Mouse (Mus musculus): Measurements from ENCODE around the gene Hadh.
A peak's percentile ranks its signal among the peaks of the same experiment; 100 is the strongest.

Gene Hadh

DNA sequence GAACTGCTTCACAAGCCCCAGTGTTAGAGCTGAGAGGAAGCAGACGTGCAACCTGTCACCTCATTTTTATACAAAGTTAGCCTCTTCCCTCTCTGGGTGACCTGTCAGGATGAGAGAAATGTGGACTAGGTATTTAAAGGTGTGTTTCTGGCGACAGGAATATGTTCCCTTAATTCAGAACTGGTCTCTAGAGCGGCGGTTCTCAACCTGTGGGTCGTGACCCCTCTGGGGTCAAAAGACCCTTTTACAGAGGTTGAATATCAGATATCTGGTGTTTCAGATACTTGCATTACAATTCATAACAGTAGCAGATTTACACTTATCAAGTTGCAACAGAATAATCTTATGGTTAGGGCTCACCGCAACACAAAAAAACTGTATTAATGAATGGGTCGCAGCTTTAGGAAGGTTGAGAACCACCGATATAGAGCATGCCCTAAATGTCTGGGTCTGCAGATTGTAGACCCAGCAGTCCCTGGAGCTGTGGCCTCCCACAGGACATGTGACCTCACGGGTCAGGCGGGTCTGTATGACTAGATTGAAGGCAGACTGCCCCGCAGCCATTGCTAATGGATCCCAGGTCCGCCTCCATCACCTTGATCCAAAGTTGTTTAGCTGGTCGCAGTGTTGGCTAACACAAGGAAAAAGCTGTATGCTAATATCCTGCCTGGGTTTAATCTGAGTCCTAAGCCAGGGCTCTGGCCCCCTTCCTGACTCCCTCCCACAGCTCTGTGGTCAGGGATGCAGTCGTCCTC lies 53.1 kb downstream of the Hadh start:
- no peak for DNase-seq (ENCODE audit: low spot score in 2 of 2)

GRCm38 (mm10) chr3:131214841-131215240 lies 57.1 kb downstream of the Hadh start:
- DNase-seq (ENCODE audit: low spot score in 2 of 2) = peak in 1 of 2 experiments; percentile 19

- no peak for DNase-seq (ENCODE audit: low spot score in 2 of 2)
These were observed 57.7 kb downstream of the Hadh start for GRCm38 (mm10) chr3:131214060-131214658.

DNA sequence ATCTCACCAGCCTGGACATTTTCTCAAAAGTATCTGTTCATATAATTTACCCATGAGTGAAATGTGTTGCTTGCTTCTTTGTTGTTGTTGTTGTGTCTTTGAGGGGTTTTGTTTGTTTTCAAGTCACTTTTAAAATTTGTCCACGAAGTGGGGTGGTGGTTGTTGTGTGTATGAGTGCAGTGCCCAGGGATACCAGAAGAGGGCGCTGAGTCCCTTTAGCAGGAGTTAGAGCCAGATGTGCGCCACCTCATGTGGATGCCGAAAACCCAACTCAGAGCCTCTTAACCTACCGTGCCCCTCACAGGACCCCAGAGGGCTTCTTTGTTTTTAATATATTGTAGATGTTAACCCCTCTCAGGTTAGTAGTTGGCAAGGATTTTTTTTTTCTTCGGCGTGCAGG lies 59.7 kb downstream of the Hadh start:
- DNase-seq (ENCODE audit: low spot score in 2 of 2) = no peak

- DNase-seq (ENCODE audit: low spot score in 2 of 2) = no peak
These were observed 63.5 kb downstream of the Hadh start for GRCm38 (mm10) chr3:131208265-131208891.

DNA sequence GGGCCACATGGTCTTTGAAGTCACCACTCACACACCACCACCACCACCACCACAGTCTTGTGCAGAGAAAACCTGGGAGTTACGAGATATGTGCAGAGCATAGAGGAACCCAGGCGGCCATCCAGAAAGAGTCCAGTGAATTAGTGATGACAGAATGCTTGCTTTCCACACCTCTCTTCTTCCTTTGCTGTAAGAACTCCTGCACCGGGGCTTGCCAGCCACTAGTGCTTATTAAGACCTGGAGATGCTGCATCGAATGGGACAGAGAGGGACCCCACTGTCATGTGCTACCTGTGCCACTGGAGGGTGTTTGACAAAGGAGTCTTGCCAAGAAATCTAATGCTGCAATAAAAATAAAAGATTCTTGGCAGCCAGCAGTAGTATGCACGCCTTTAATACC lies 64.1 kb downstream of the Hadh start:
- no peak for DNase-seq (ENCODE audit: low spot score in 2 of 2)

DNA sequence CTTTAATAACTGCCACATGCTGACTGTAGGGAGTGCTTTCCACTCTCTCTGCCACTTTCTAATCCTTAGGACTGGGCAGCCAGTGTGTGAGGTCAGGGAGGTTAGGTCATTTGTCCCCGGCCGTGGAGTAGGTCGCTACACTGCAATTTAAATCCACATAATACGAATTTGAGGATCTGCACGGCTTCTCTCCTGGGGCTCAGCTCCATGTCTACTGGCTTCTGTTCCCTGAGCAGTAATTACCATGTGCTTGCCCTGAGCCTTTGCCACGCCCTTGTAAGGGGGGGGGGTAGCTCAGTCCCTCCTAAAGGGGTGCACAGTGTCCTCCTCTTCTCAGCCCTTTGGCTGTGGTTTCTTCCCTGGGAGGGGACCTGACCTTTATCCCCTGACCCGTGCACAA lies 69.6 kb downstream of the Hadh start:
- DNase-seq (ENCODE audit: low spot score in 2 of 2) = no peak

DNA sequence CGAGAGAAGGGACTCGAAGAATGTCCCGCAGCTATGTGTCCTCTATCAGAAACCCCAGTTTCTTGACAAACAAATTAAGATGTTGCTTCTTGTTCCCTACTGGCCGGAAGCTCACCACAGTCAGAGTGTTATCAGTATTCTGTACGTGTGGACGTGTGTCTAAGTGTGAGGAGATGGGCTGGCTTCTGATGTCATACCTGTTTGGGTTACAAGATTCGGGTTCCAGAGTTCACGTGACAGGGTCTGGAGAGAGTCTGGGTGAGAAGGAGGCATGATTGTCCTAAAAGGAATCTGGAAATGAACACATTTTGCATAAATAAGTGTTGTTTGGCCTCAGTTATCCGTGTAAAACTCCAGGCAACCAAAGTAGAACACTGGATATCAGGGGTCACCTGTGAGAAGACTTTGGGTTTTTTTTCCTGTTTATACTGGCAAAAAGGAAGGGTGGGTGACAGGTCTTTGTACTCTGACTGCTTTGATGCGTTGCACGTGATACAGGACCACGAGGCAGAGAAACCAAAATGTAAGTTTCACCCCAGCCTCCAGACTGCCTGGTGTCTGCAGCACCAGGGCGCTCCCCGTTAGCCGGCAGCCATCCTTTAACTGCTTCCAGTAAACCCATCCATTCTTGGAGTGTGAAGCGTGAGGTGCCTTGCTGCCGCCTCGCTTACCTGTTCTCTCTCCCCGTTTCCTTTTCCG lies 72.2 kb downstream of the Hadh start:
- DNase-seq (ENCODE audit: low spot score in 2 of 2) = no peak

GRCm38 (mm10) chr3:131198991-131199390 lies 72.9 kb downstream of the Hadh start:
- no peak for DNase-seq (ENCODE audit: low spot score in 2 of 2)

DNA sequence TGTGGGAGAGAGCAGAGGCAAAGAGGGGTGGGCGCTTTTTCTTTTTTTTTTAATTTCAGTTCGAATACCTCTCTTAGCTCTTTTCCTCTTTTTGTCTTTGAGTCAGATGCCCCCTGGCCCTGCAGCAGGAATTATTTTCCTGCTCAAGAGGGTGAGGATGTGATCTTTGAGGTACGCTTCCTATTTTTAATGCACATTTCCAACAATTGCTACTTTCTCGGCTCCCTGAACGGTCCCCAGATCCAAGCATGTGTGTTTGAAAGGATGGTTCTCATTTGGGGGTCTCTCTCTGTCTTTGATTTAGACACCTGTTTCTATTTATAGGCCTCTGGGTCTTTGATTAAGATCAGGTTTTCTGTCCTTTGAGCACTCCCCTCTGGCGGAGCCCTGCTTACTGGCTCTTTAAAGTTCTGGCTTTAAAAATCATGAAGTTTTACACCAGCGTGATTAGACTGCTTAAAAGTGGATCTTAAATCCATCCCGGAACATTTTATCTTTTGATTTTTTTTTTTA lies 75.3 kb downstream of the Hadh start:
- DNase-seq (ENCODE audit: low spot score in 2 of 2) = no peak

DNA sequence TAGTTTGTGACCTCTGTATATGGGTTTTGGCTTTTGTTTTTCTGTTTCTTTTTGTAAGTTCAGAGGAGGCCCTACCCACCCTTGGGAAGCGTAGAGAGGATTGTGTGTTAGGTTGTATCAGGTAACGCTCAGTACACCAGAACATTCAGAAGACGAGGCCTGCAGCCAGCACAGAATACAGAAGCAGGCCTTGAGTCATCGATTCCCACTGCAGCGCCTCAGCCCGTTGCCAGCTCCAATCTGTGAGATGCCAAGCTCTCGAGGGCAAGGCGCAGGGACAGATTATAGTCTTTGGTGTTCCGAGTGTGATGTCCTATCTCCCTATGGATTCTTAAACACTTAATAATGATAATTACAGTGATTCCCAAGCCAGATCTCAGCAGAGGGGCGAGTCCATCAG lies 75.9 kb downstream of the Hadh start:
- DNase-seq (ENCODE audit: low spot score in 2 of 2) = no peak

DNA sequence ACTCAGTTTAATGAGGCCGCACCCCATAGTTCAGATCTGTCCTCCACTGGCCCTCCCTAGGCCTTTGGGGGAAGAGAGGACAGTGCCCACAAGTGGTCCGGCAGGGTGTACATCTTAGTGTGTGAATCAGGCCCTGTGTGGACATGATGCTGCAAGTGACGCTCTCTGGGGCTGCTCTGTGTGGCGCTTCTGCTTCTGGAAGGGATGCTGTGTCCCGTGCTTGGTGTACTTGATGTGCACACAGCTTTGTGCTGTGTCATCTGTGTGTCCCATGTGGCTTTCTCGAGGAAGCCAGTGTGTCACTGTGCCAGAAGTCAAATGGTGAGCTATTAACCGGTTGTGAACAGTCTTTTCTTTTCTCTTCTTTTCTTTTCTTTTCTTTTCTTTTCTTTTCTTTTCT lies 80.4 kb downstream of the Hadh start:
- no peak for DNase-seq (ENCODE audit: low spot score in 2 of 2)

DNA sequence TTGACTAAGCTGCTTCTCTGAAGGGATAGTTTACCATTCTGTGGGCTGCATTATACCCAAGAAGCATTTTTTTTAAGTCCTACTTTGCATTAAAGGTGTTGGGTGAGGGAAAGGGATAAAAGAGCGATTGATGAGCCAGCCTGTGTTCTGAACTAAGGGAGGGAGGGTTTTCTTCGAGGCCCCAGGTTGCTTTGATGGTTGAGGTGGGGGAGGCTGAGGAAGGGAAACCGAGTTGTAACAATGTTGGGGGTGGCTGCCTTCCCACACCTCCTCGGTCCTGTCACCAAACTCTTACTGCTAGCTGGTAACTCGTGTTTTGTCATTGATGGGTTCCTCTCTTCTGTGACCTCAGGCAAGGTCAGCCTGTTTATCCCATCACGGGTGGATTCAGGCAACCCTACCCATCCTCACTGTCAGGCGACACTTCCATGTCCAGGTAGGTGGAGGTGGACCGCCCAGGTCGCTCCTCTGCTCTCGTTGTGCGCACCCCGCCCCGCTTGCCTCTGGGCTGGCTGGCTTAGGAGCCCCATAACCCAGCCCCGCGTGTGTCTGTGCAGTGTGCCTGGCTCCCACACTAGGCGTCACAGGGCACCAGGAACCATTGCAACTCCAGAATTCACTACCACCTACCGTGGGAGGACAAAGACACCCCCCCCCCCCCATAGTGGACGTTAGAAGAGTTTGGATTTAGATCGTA lies 81.1 kb downstream of the Hadh start:
- no peak for DNase-seq (ENCODE audit: low spot score in 2 of 2)

DNA sequence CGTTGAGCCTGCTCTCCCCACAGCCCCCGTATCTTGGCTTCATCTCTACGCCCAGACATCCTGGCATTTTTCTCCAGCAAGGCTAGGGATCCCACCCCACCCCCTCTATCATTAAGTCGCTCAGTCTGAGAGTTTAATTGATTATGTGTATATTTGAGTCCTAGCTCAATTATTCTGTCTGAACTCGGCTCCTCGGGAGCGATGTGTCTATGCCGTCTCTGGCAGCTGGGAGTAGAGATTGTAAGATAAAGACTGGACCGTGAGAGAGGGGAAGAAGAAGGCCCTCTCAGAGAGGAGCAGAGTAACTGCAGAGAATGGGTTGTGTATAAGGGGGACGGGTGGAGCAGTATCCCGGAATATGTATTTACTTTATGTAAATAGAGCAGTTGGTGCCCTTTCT lies 81.7 kb downstream of the Hadh start:
- no peak for DNase-seq (ENCODE audit: low spot score in 2 of 2)

- DNase-seq (ENCODE audit: low spot score in 2 of 2) = no peak
These were observed 85.7 kb downstream of the Hadh start for GRCm38 (mm10) chr3:131186193-131186592.
